Mouse (Mus musculus) spleen, embryonic (tissue): ENCODE measurements at regions not wholly inside any gene's neighbourhood (a gene's known extent, or its start where the extent isn't known, plus 50 kb on each side); places are given as distances from the start of the nearest gene placed in this dataset.

Source experiments
- CTCF ChIA-PET: fragments of 350-600 bp; sonication (Branson Sonifier 250); formaldehyde crosslinking; loops from one replicate; lab custom pipeline; 2022; lab: Charles Lee

DNA sequence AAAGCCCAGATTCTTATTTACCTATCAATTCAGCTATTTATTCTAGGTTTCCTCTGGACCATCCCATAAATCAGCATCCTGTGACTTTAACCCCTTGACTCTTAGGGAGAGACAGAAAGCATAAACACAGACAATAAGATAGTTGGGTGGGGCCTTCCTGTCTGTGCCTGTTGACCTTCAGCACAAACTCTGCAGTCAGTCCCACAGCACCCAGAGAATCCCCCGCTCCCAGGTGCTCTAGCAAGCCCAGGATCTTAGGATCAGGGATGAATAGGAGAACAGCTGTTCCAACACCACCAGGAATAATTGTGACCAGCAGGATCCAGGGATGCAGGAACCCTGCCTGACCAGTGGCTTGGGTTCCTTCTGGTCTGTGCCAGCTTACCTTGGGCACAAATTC, 107.8 kb downstream of the Basp1 start:
- CTCF ChIA-PET: no interaction called here

DNA sequence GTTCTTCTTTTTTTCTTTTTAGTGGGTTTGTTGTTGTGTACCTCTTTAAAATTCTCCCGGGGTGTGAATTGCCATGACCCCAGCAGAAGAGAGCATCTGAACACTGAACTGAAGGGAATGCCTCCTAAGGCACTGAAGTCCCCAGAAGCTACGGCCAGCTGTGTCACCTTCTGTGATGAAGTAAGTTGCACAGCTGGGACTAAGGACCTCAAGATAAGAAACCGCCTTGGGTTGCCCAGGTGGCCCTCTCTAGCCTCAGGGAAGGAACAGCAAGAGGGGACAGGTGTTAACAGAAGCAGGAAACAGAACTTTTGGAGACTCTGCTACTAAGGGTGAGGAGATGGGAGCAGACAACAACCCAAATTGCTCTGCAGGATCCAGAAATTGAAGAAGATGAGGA, 110.2 kb downstream of the Basp1 start:
- CTCF ChIA-PET: no interaction called here

GRCm38 (mm10) chr15:25302671-25303294, 110.8 kb downstream of the Basp1 start:
- CTCF ChIA-PET: no interaction called here

DNA sequence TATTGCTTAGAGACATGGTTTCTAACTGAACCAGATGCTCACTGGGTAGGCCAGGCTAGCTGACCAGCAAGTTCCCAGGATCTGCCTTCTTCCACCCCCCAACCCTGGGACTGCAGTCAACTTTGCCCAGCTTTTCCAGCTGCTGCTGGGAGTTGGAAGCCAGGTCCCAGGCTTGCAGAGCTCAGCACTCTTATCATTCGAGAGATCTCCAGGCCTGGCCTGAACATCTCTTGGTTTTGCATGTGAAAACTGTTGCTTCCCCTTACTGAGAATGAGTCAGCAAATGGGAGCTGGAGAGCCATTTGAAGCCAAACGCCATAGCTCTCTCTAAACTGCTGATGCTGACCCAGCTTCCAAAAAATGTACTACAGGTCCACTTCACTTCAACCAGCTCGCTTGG, 111.8 kb downstream of the Basp1 start:
- CTCF ChIA-PET: no interaction called here

DNA sequence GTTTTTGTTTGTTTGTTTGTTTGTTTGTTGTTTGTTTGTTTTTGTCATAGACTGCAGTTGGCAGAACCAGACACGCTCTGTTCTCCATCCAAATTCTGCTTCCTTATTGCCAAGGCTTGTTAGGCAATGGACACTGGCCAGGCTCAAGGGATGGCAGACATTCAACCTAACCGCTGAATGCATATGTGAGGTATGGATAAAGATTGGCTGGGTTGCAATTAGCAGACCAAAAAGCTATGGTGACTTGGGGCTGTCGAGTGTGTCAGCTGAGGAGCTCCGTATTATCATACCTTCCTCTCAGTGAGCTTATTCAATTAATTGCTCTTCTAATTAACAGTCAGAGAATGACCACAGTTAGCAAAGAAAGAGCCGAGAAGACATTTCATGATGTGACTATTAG, 116.3 kb downstream of the Basp1 start:
- CTCF ChIA-PET: no interaction called here

GRCm38 (mm10) chr15:25296714-25297113, 116.8 kb downstream of the Basp1 start:
- CTCF ChIA-PET: no interaction called here

GRCm38 (mm10) chr15:25295753-25296152, 117.8 kb downstream of the Basp1 start:
- CTCF ChIA-PET: no interaction called here

- CTCF ChIA-PET: no interaction called here
Measured at GRCm38 (mm10) chr15:25291231-25291691, 122.3 kb downstream of the Basp1 start.

DNA sequence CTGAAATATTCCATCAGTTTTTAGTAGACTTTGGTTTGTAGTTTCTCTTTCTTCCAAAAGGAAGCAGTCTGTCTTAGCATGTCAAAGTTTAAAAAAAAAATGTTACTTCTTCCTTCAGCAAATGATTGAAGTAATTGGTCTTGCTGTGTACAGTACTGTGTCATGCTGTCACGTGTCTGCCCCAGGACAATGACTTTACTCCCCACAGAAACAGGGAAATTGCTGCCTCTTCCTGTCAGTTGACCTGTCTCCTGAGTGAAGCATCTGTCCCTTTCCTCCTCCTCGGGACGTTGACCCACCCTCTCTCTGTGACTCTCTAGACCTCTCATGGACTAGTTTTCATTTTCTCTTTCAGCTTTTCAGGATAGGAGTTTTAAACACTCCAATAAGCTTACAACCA, 125.7 kb downstream of the Basp1 start:
- CTCF ChIA-PET: no interaction called here

GRCm38 (mm10) chr15:25284354-25285199, 129.0 kb downstream of the Basp1 start:
- CTCF ChIA-PET: no interaction called here

GRCm38 (mm10) chr15:25283713-25284112, 129.9 kb downstream of the Basp1 start:
- CTCF ChIA-PET: no interaction called here

DNA sequence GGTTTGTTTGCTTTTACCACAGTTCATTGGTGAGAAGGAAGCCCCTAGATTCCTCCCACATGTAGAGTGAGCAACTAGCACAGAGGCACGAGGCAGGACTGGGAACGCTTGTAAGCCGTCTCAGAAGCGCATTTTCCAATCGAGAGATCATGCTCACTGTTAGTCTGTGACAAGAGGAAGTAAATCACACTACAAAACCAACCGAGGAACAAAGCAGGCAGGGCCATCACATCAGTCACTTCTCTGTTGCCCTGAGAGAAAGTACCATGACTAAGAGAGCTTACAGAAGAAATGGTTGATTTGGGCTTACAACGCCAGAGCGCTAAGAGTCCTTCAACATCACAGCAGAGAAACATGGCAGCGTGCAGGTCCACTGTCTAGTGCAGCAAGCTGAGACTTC, 131.2 kb downstream of the Basp1 start:
- CTCF ChIA-PET: no interaction called here

GRCm38 (mm10) chr15:25281942-25282341, 131.6 kb downstream of the Basp1 start:
- CTCF ChIA-PET: no interaction called here

- CTCF ChIA-PET: no interaction called here
Measured at GRCm38 (mm10) chr15:25278317-25279156, 135.0 kb downstream of the Basp1 start.

- CTCF ChIA-PET: no interaction called here
Measured at GRCm38 (mm10) chr15:25276227-25276626, 137.3 kb downstream of the Basp1 start.

GRCm38 (mm10) chr15:25271886-25272285, 141.7 kb downstream of the Basp1 start:
- CTCF ChIA-PET: interaction anchor here (0.7 kb wide), 1 partner anchor 87 kb away, joined by 4 read pairs; no protein-coding TSS in a partner anchor

- CTCF ChIA-PET: interaction anchor here (0.7 kb wide), 1 partner anchor 556 kb away, joined by 6 read pairs; no protein-coding TSS in a partner anchor
Measured at GRCm38 (mm10) chr15:25270349-25270748, 143.2 kb downstream of the Basp1 start.

DNA sequence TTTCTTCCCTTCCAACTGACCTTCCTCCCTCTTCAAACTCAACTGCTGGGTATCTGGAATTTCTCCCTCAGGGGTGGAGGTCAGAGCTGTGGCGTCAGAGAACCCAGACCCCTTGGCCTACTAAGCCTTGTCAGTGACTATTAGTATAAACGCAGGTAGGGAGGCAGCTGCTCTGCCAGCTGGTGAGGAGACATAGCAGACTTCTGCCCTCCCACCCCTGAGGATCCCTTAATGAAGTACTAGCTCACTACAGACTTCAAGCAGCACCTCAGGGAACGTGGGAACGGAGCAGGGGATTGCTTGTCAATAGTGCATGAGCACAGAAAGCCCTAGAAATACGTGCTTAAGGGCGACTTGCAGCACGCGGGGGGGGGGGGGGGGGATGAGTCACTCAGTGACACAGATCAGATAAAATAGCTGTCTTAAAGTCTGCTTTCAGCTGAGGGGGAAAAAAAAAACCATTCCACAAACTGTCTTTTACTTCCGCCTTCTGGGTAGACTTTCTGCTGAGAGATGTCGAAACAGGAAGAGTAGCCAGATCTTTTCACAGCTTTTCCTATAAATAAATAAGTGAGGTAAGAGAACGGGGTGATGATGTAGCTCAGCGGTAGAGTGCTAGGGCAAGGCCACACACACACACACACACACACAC, 144.1 kb downstream of the Basp1 start:
- CTCF ChIA-PET: interaction anchor here (0.7 kb wide), 2 partner anchors 147 to 557 kb away, joined by 4 to 6 read pairs; no protein-coding TSS in a partner anchor

DNA sequence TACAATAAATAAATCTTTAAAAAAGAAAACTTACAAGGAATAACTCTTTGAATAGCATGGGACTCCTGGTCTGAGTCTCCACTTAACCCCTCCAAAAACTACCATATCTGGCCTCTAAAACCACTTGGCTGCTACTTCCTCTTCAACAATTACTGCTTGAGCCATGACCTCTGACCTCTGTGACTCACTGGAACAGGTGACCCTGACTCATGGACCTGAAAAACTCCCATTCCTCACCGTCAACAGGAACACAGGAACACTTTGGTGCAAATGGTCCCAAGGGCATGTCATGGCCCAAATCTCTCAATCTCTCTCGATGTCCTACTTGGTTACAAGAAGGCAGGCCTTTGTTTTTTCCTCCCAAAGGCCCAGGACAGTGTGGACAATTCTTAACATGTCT, 145.1 kb downstream of the Basp1 start:
- CTCF ChIA-PET: interaction anchor here (0.6 kb wide), 1 partner anchor 10 kb away, joined by 5 read pairs; no protein-coding TSS in a partner anchor

GRCm38 (mm10) chr15:25267509-25267908, 146.1 kb downstream of the Basp1 start:
- CTCF ChIA-PET: no interaction called here
